Mouse (Mus musculus) liver, embryonic 14.5 days (tissue): ENCODE measurements around the gene Ralgps2. TPM values are rescaled to one million over a fixed set of nuclear protein-coding genes. Genes with fewer than 3 reads are reported as not detected.

ENCODE experiments used
- ATAC-seq: fragments of 200-750 bp; cut with Nextera tagmentation; 2 replicates; pipeline ENCODE4 v1.8.0; 2017; ENCODE audit warnings: moderate number of reproducible peaks, mild to moderate bottlenecking, moderate library complexity; ENCODE audit not compliant: insufficient read depth
- DNase-seq, 3 experiments: peaks; one replicate each; pipeline ENCODE4 v3.0.0-alpha.2; 2012 to 2013; ENCODE audit warnings: low read depth in 3 of 3, low spot score in 3 of 3
- H3K27ac ChIP-seq: fragments of 300-500 bp; sonication (generic); 2 replicates; pipeline ENCODE4 v1.5.1; 2014; ENCODE audit warnings: moderate library complexity, mild to moderate bottlenecking, control low read depth, inconsistent platforms
- H3K27me3 ChIP-seq: fragments of 300-500 bp; sonication (generic); 2 replicates; pipeline ENCODE4 v1.6.1; 2014; ENCODE audit warnings: mild to moderate bottlenecking, low read length, moderate library complexity; ENCODE audit not compliant: control insufficient read depth, insufficient read depth
- H3K36me3 ChIP-seq: fragments of 300-500 bp; sonication (generic); replicated peaks from 2 replicates; pipeline ENCODE4 v1.6.1; 2014; ENCODE audit warnings: low read depth; ENCODE audit not compliant: control insufficient read depth, insufficient read depth
- H3K4me1 ChIP-seq, 2 experiments: fragments of 200-500 bp in 1 of 2; fragments of 300-500 bp in 1 of 2; sonication (generic) in 1 of 2; replicated peaks; 2 replicates each; pipeline ENCODE4 v1.6.1; 2012 to 2014; ENCODE audit warnings: antibody characterized with exemption in 1 of 2, inconsistent platforms in 1 of 2, low read length in 1 of 2; ENCODE audit not compliant: control insufficient read depth in 2 of 2, insufficient read depth in 2 of 2
- H3K4me2 ChIP-seq: fragments of 300-500 bp; sonication (generic); 2 replicates; pipeline ENCODE4 v1.6.1; 2014; ENCODE audit warnings: low read depth, mild to moderate bottlenecking, control low read depth, moderate library complexity
- H3K4me3 ChIP-seq, 2 experiments: fragments of 200-500 bp in 1 of 2; fragments of 300-500 bp in 1 of 2; sonication (generic) in 1 of 2; 2 replicates each; pipeline ENCODE4 v1.5.1; 2012 to 2014; ENCODE audit warnings: low read depth in 2 of 2, low read length in 2 of 2, mild to moderate bottlenecking in 2 of 2, control low read depth in 1 of 2, inconsistent platforms in 1 of 2, moderate library complexity in 1 of 2; ENCODE audit not compliant: insufficient read depth in 1 of 2
- H3K9ac ChIP-seq: fragments of 300-500 bp; sonication (generic); replicated peaks from 2 replicates; pipeline ENCODE4 v1.6.1; 2014; ENCODE audit warnings: mild to moderate bottlenecking, control low read depth, moderate library complexity
- H3K9me3 ChIP-seq: fragments of 300-500 bp; sonication (generic); 2 replicates; pipeline ENCODE4 v1.6.1; 2016; ENCODE audit warnings: low read length, mixed read lengths; ENCODE audit not compliant: control insufficient read depth
- CTCF ChIP-seq: IDR thresholded peaks from 2 replicates; pipeline ENCODE4 v1.5.1; 2016; ENCODE audit warnings: antibody characterized with exemption, low read depth, control low read depth
- EP300 ChIP-seq: IDR thresholded peaks from 2 replicates; pipeline ENCODE4 v1.6.1; 2016; ENCODE audit warnings: antibody characterized with exemption, low read depth
- WGBS: fragments of 180-500 bp; shearing (Covaris S2); extraction: QIAGEN DNeasy Blood & Tissue Kit; methylation state at CpG from one replicate; pipeline ENCODE4 v1.1.7; 2014; ENCODE audit not compliant: insufficient replicate concordance; 5-methylcytosine and 5-hydroxymethylcytosine counted together
- polyA plus RNA-seq, 2 experiments: library from polyadenylated mRNA; depleted of rRNA in 1 of 2; stranded (reverse) in 1 of 2; unstranded in 1 of 2; fragments of >200 nt; fragmentation: Nextera tagmentation in 1 of 2; extraction: Ambion mirVana in 1 of 2; gene quantifications; 2 replicates each; pipeline versions ENCODE4 v1.2.1 to v1.2.3; 2012 to 2014

The Ralgps2 gene
- polyA plus RNA-seq, 2 experiments = 3.2 to 12.8 TPM

DNA sequence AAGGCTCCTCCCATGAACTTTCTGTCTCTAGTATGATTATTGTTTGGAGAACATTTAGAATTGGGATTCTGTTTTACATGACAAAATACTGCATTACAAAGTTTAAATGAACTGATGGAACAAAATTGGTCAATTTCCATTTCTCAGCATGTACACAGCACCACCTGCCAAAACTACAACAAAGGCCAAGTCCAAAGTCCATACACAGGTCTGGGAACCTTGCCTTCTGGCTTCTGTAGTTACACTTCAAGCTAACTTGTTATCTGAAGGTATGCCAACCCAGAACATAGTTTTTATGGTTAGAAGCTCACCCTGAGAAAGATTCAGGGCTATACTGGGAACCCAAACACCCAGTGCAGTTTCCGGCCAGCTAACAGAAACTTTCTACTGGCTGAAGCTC is 120.2 kb downstream of the Ralgps2 start:
- Histone ChIP-seq H3K4me1 (no peaks in the 10 kb centered on the region), H3K9ac (no peak overlapping the region), H3K27me3 (no peaks in the 10 kb centered on the region), H3K27ac (no peak overlapping the region), H3K36me3 (peaks cover 2% of the 10 kb centered on the region; the same call in 1 of the 2 replicates), H3K9me3 (no peaks in the 10 kb centered on the region), H3K4me2 (no peak overlapping the region), H3K4me3 (no peak overlapping the region)
- DNase-seq (no peak), ATAC-seq (no peak)
- 88% methylated on average over 1 of the region's 1 CpGs for WGBS
- TF ChIP-seq EP300 = no peak
- TF ChIP-seq CTCF = no peak

DNA sequence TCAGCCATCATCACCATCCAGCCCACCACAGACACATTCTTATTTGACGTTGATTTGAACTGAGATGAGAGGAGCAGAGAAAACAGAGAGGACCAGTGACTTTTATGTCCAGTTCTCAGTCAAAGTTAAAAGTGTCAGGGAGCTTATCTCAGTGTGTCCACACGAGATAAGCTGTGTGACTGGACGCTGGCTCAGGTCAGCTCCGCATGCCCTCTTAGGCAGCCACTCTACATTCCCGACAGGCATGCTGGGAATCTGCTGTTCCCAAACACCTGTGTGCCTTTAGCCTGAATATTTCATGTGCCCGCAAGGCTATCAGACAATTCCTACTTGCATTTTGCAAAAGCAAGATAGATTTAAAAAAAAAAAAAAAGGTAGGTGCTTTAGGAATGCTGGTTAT is 125.9 kb downstream of the Ralgps2 start:
- no peaks in the 10 kb centered on the region for H3K9me3 ChIP-seq
- H3K4me2 ChIP-seq = no peak overlapping the region
- WGBS = 56% methylated on average over 6 of the region's 6 CpGs
- ATAC-seq = peak; percentile 48; the same call in 1 of the 2 replicates
- no peaks in the 10 kb centered on the region for H3K4me1 ChIP-seq
- no peaks in the 10 kb centered on the region for H3K27me3 ChIP-seq
- H3K27ac ChIP-seq = no peak overlapping the region
- DNase-seq = no peak
- no peak overlapping the region for H3K4me3 ChIP-seq
- peaks cover 2% of the 10 kb centered on the region; the same call in 1 of the 2 replicates for H3K36me3 ChIP-seq
- no peak for TF ChIP-seq CTCF
- TF ChIP-seq EP300 = no peak
- no peak overlapping the region for H3K9ac ChIP-seq

DNA sequence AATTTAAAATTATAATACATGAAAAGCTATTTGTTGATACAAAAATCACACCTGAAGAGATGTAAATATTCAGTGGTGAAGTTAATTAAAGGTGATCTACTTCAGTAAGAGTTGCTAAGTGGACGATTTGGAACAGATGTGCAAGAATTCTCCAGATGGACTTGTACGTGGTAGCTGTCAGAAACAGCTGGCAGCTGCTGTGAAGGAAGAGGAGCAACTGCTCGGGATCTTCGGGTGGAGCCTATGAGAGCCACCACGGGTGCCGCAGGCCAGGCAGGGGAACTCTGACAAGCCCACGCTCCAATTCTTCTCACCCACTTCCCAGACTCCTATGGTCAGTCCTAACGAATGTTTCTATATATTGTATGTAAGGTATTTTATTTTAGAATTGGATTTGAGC is 126.7 kb downstream of the Ralgps2 start:
- ATAC-seq = no peak
- TF ChIP-seq EP300 = no peak
- no peak for TF ChIP-seq CTCF
- Histone ChIP-seq H3K27ac (no peak overlapping the region), H3K4me2 (no peak overlapping the region), H3K36me3 (peaks cover 2% of the 10 kb centered on the region; the same call in 1 of the 2 replicates), H3K27me3 (no peaks in the 10 kb centered on the region), H3K4me3 (no peak overlapping the region), H3K4me1 (no peaks in the 10 kb centered on the region), H3K9ac (no peak overlapping the region), H3K9me3 (no peaks in the 10 kb centered on the region)
- WGBS = 71% methylated on average over 8 of the region's 8 CpGs
- no peak for DNase-seq

DNA sequence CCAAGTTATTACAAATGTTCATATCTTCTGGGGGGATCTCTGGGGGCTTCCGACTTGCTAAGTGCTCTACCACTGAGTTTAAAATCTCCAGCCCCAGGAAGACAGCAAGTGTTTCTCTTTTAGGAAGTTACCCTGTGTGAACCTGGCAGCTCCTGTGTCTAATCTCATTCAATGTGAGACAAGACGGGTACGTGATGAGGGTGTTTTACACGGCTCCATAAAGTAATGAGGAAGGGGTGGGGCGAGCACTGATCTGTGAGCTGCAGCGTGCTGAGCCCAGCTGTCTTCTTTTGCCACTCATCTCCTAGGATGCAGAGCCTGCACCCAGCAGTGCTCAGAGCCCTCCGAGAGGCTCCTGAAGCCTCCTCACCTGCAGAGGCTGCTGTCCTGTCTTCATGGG is 127.5 kb downstream of the Ralgps2 start:
- Histone ChIP-seq H3K9ac (no peak overlapping the region), H3K9me3 (no peaks in the 10 kb centered on the region), H3K36me3 (no peaks in the 10 kb centered on the region), H3K4me1 (no peaks in the 10 kb centered on the region), H3K27ac (no peak overlapping the region), H3K4me2 (no peak overlapping the region), H3K27me3 (no peaks in the 10 kb centered on the region), H3K4me3 (no peak overlapping the region)
- WGBS = 79% methylated on average over 7 of the region's 7 CpGs
- DNase-seq = no peak
- no peak for ATAC-seq
- TF ChIP-seq EP300 (no peak), CTCF (no peak)

DNA sequence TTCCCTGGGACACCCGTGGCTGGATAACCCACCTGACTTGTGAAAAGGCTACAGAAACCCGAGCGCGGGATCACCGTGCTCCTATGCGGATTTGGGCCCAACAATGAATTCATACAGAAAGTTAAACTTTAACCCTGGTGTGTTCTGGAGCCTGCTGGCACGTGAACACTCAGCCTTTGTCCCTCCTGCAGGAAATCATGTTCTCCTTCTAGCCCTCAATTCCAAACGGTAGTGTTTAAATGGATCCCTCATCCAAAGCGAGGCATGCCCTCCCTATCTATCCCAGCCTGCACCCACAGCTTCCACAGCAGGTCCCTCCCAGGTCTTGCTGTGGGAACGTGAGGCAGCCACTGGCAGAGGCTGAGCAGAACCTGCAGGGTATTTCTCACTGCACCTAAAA is 131.1 kb downstream of the Ralgps2 start:
- H3K9ac ChIP-seq = no peak overlapping the region
- peaks cover 0 to 2% of the 10 kb centered on the region in 2 experiments; a peak in 1 of 4 replicates for H3K4me1 ChIP-seq
- no peaks in the 10 kb centered on the region for H3K36me3 ChIP-seq
- no peak overlapping the region for H3K4me3 ChIP-seq
- TF ChIP-seq EP300 (no peak), CTCF (no peak)
- ATAC-seq = no peak
- H3K4me2 ChIP-seq = no peak overlapping the region
- no peaks in the 10 kb centered on the region for H3K9me3 ChIP-seq
- no peaks in the 10 kb centered on the region for H3K27me3 ChIP-seq
- no peak for DNase-seq
- 74% methylated on average over 10 of the region's 10 CpGs for WGBS
- no peak overlapping the region for H3K27ac ChIP-seq
